Mouse (Mus musculus) retina, postnatal 7 days (tissue): ENCODE data around the gene Dnaja3.

Experiments used
- DNase-seq: peaks from one replicate; pipeline ENCODE4 v3.0.0-alpha.2; 2012; ENCODE audit warnings: low read depth, low spot score

Gene Dnaja3

DNA sequence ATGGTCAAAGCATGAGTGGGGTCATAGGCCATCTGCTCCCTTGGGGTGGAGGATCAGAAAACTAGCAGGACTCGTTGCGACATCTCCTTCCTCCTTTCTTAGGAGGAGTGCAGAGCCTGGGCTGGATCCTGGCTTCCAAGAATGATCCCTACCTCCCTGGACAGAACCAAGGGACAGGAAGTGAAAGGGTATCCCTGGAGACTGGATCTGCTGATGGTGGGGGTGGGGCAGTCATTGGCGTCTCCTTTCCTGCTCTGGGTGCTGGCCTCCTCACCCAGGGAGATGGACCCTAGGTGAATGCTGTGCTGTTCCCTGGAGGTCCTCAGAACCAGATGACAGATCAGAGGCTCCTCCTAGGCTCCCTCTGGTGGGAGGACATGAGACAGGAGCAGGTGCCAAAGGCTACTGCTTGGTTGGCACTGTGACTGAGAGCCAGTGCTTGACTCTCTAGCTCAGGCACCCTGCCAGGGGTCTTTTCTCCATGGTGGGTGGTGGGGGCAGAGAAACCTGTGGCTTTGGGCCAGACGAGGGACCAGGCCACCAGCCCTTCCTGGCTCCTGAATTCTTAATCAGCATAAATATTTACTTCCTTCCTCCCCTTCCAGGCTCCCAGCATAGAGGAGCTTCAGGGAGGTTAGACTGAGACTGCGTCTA is 33.2 kb upstream of the Dnaja3 start:
- peak; percentile 43 for DNase-seq

- DNase-seq, result peak; percentile 62
These were observed 31.8 kb upstream of the Dnaja3 start for GRCm38 (mm10) chr16:4607818-4608531.

DNA sequence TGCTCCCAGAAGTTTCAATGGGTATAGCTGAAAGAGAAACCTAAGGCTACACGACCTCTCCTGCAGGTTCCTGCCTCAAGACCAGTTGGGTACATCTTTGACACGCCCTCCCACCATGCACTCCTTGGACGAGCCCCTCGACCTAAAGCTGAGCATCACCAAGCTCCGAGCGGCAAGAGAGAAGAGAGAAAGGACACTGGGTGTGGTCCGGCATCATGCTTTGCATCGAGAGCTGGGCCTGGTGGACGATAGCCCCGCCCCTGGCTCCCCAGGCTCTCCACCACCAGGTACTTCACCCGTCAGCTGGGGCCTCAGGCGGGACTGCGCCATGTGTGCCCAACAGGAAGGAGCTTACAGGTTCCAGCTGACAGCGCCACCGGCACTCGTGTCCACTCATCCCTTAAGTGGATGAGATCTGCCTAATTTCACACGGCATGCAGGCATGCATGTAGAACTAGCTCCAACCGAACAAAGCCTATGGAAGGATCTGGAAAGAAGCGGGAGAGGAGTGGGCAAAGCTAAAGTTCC is 31.2 kb upstream of the Dnaja3 start:
- no peak for DNase-seq

GRCm38 (mm10) chr16:4611193-4611592 is 28.6 kb upstream of the Dnaja3 start:
- no peak for DNase-seq

GRCm38 (mm10) chr16:4611676-4612075 is 28.1 kb upstream of the Dnaja3 start:
- DNase-seq, result no peak

GRCm38 (mm10) chr16:4613736-4614135 is 26.1 kb upstream of the Dnaja3 start:
- DNase-seq, result no peak

- DNase-seq, result no peak
These were observed 25.1 kb upstream of the Dnaja3 start for GRCm38 (mm10) chr16:4614639-4615038.

DNA sequence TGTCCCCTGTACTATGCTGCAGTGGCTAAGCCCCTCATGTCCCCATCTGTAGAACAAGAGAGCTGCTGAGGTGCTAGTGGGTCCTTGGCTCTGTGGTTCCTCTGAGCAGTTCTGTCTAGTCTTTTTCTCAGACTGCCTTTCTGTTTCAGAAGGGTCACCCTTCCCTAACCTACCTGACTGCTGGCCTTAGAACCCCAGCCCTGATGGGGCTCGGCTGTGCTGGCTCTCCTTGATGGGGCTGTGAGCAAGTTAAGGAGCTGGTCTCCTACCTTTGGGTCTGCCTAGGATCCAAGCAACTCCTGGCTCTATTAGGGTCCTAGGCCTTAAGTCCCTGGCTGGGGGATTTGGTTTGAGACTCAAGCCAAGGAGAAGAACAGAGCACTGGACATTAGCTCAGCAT is 24.5 kb upstream of the Dnaja3 start:
- no peak for DNase-seq

DNA sequence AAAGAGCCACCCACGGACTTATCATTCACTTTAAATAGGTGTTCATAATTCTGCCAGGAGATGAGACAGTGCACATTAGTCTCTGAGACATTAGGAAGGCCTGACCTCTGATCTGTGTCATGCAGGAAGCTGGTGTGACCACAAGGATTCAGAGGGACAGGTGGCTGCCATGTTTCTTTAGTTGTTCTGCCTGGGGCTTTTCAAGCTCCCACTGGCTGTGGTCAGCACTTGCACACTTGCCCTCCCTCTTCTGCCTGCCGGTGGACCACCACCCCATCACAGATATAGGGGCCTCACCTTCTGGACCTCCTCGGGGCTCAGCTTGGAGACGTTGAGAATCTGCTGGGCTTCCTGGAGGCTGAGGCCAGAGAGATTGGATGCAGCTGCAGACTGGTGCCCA is 23.0 kb upstream of the Dnaja3 start:
- no peak for DNase-seq

- no peak for DNase-seq
These were observed 15.7 kb upstream of the Dnaja3 start for GRCm38 (mm10) chr16:4624074-4624473.

DNA sequence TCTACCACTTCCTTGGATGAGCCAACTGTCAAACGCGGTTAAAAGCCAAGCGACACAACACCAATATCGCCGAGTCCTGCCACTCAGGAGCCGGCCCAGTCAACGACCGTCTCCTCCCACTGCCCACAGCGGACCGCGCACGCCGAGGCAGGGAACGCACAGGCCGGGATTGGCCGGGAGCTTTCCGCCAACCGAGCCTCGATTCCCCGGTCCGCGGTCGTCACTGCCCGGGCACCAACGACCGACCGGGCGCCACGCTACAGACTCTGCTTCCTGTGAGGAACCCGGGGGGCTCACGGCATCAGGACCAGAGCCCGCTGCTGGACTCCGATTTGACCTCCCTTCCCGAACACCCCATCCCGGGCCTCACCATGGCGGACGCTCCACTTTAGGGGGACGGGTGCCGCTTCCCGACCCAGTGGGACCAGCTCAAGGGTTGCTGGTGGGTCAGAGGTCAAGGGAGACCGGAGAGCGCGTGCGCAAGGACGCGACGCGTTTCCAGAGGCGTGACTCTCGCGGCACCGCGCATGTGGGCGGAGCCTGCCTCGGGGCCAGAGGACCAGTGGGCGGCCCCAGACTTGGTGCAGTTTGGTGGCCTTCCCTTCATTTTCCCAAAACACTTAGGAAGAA is 15.2 kb upstream of the Dnaja3 start, which contains the start of gene Pam16:
Gene Pam16 (minus strand): TSS at position 508 of the 630 bp plus-strand sequence.
- DNase-seq, result peak; percentile 79

GRCm38 (mm10) chr16:4627105-4627504 is 12.7 kb upstream of the Dnaja3 start:
- DNase-seq, result no peak

DNA sequence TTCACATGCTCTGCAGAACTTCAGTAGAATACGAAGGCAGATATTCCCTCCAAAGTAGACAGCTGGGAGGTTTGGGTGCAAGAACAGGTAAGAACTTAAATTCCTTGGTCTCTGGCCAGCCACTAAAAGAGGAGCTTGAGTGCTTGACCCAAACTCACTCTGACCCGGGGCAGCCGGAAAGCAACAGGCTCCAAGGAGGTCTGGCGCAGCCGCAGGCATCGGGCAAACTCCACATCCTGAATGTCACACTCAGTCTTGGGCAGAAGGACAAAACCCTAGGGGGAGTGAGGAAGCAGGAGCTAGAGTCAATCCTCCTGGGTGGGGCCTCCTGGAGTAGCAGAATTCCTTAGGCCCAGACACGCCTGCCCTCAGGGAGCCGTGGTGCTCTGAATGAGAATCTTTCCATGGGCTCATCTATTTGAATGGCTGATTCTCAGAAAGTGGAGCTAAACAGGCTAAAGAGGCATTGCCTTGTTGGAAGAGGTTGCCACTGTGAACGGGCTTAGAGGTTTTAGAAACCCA is 10.8 kb upstream of the Dnaja3 start:
- DNase-seq, result no peak

GRCm38 (mm10) chr16:4629950-4630349 is 9.8 kb upstream of the Dnaja3 start:
- DNase-seq, result peak; percentile 72

DNA sequence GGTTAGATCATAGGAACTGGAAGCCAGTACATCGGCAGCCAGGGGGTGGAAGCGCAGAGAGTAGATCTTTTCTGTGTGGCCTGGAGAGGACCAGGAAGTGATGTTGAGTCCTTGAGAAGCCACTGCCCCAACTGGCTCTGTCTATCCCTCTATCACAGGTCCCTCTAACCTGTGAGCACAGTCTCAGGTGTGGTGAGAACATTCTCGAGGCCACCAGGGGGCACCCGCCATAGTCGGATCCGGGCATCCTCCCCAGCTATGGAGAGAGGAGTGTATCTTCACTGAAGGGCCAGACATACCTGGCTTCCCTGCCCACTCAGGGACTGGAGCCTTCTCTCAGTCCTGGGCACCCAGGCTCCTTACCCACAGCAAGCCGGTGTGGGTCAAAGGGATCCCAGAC is 7.7 kb upstream of the Dnaja3 start:
- DNase-seq, result no peak

DNA sequence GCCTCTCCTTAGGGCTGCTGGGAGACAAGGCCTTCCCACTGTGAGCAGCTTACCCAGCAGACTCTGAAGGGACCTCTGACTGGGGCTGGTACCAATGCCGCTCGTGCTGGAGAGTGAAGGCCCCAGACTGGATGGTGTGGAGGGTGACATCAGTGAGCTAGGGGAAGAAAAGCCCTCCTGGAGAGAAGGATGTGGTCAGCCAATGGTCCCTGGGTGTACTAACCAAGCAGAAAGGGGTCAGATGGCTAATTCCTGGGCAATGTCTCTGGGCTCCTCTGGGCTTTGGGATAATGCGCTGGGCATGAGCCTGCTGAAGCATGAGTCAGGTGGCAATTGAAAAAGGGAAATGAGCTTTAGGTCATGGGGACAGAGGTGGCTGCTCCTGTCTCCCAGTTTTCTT is 6.1 kb upstream of the Dnaja3 start:
- no peak for DNase-seq

DNA sequence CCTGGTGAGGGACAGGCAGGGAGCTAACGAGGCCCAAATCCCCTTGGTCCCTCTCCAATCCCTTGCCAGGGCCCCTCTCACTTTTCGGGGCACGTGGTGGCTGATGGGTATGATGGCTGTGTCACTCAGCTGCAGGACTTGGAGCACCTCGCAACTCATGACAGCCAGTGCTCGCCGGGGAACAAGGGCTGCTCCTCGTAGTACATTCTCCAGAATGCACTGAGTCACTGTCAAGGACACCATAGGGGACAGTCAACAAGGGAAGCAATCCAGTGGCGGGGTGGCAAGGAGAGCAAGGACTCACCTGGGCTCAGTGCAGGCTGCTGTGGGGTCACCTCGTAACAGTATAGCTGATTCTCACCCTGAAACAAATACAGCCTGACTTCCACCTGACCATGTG is 5.1 kb upstream of the Dnaja3 start:
- DNase-seq, result no peak

DNA sequence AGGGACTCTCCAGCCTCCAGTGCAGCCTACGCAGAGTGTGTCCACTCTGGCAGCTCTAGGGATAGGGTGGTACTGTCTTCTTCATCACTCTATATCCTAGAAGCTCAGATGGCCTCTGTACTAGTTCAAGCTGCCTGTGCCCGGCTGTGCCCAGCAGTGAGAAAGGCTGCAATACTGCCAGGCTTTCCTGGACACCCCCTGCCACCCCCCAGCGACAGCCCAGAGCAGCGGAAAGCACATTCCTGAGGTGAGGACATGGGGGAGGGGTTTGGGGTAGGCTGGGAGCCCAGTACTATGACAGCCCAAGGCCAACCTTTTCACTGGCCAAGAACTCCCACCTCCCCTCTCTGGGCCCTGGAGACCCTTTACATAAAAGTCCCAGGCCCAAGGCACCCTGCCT is 4.0 kb upstream of the Dnaja3 start:
- DNase-seq, result no peak

DNA sequence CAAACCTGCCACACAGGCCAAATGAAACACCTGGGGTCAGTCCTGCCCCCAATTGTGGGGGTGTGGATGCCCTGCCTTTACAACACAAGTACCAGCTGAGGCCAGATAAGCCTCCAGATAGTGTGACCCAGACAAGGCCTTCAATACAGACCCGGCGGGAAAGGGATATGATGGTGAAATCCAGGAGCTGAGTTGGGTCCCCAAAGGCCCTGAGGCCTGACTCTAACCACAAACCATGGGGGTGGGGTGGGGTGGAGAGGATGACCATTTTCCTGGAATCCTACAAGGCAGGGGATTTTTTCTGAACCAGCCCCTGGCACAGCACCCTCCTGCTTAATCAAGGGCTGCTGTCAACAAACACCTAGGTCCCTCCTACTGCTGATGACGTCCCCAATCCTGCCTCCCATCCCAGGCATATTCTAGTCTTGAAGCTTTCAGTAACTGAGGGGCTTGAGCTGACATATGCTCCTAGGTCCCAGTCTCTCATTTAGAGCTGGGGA is 848 bp upstream of the Dnaja3 start:
- no peak for DNase-seq

DNA sequence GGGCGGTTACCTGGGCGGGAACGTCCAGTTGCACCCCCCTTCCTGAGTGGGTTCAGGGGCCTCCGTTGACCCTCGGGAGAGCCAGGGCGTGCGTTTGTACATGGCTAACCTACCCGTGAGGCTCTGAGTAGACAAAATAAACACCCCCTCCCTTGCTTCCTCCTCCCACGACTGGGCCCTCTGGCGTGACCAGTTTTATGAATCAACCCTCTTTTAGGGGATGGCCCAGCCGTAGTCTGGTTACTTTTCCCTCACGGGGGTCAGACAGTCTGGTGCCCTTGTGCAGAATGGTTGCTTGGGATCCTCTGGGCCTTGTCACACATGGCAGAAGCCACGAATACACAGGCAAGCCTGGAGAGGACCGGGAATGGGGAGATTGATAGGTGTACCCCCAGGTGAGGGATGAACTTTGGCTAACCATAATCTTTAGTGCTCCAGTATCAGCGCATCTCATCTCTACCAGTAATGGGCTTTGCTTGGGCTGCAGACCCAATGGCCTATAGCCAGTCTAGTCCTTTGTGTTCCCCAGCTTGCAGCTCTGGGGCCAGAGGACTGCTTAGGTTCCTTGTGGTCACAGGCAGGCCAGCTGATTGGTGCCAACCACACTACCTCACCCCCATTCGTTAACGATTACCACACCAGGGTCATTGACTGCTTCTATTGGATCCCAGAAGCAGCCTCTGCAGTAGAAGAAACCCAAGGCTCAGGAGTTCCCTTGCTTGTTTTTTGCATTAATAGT is 647 bp downstream of the Dnaja3 start:
- DNase-seq, result no peak

- DNase-seq, result no peak
These were observed 1.5 kb downstream of the Dnaja3 start for GRCm38 (mm10) chr16:4641119-4641838.
